Mouse (Mus musculus): ENCODE results near the gene Nop2.
"Not testable (repeated sequence)": the region's sequence is repeated elsewhere in the genome, so short reads cannot be mapped to it uniquely, and the experiment has no call there.

Nop2 gene

GRCm38 (mm10) chr6:125153682-125154081 is 22.0 kb downstream of the Nop2 start:
- no peak for DNase-seq (ENCODE audit: low read depth, low spot score)

GRCm38 (mm10) chr6:125154550-125154949 is 22.8 kb downstream of the Nop2 start:
- no peak for DNase-seq (ENCODE audit: low read depth, low spot score)

- DNase-seq (ENCODE audit: low read depth, low spot score): no peak
Measured at GRCm38 (mm10) chr6:125155262-125155661, 23.6 kb downstream of the Nop2 start.

GRCm38 (mm10) chr6:125156491-125156890 is 24.8 kb downstream of the Nop2 start:
- no peak for DNase-seq (ENCODE audit: low read depth, low spot score)

- no peak for DNase-seq (ENCODE audit: low read depth, low spot score)
Measured at GRCm38 (mm10) chr6:125156903-125157614, 25.4 kb downstream of the Nop2 start.

- no peak for DNase-seq (ENCODE audit: low read depth, low spot score)
Measured at GRCm38 (mm10) chr6:125158944-125159492, 27.3 kb downstream of the Nop2 start.

GRCm38 (mm10) chr6:125159773-125160557 is 28.3 kb downstream of the Nop2 start:
- no peak for DNase-seq (ENCODE audit: low read depth, low spot score)

GRCm38 (mm10) chr6:125160558-125160853 is 28.8 kb downstream of the Nop2 start:
- DNase-seq (ENCODE audit: low read depth, low spot score): no peak

GRCm38 (mm10) chr6:125160854-125161760 is 29.4 kb downstream of the Nop2 start:
- no peak for DNase-seq (ENCODE audit: low read depth, low spot score)

- DNase-seq (ENCODE audit: low read depth, low spot score): not testable (repeated sequence)
Measured at GRCm38 (mm10) chr6:125161971-125162370, 30.3 kb downstream of the Nop2 start.

- DNase-seq (ENCODE audit: low read depth, low spot score): not testable (repeated sequence)
Measured at GRCm38 (mm10) chr6:125162615-125163305, 31.1 kb downstream of the Nop2 start.

GRCm38 (mm10) chr6:125163801-125164657 is 32.3 kb downstream of the Nop2 start:
- DNase-seq (ENCODE audit: low read depth, low spot score): no peak

- no peak for DNase-seq (ENCODE audit: low read depth, low spot score)
Measured at GRCm38 (mm10) chr6:125164672-125165327, 33.1 kb downstream of the Nop2 start.

- DNase-seq (ENCODE audit: low read depth, low spot score): peak; percentile 97
Measured at GRCm38 (mm10) chr6:125165328-125165891, 33.7 kb downstream of the Nop2 start.

- no peak for DNase-seq (ENCODE audit: low read depth, low spot score)
Measured at GRCm38 (mm10) chr6:125166051-125166751, 34.5 kb downstream of the Nop2 start, which contains the start of gene Gapdh. Gapdh (minus strand) TSS chr6:125166467.

GRCm38 (mm10) chr6:125166861-125167650 is 35.3 kb downstream of the Nop2 start:
- DNase-seq (ENCODE audit: low read depth, low spot score): no peak

- DNase-seq (ENCODE audit: low read depth, low spot score): no peak
Measured at GRCm38 (mm10) chr6:125168086-125168485, 36.4 kb downstream of the Nop2 start.

- DNase-seq (ENCODE audit: low read depth, low spot score): no peak
Measured at GRCm38 (mm10) chr6:125170194-125170593, 38.5 kb downstream of the Nop2 start.

Data from telencephalon, adult 2 months (tissue).